Mouse (Mus musculus) stomach, embryonic 15.5 days (tissue): ENCODE measurements at regions not wholly inside any gene's neighbourhood (a gene's known extent, or its start where the extent isn't known, plus 50 kb on each side); places are given as distances from the start of the nearest gene placed in this dataset.

Experiments
- ATAC-seq: fragments of 200-750 bp; cut with Nextera tagmentation; 2 replicates; pipeline ENCODE4 v1.8.0; 2017; ENCODE audit warnings: low read depth, moderate number of reproducible peaks, moderate TSS enrichment; ENCODE audit not compliant: insufficient read depth, low FRiP score
- H3K27ac ChIP-seq: fragments of 300-500 bp; sonication (generic); 2 replicates; pipeline ENCODE4 v1.5.1; 2015; ENCODE audit warnings: mild to moderate bottlenecking, inconsistent platforms
- H3K27me3 ChIP-seq: fragments of 300-500 bp; sonication (generic); replicated peaks from 2 replicates; pipeline ENCODE4 v1.6.1; 2015; ENCODE audit warnings: inconsistent platforms
- H3K36me3 ChIP-seq: fragments of 300-500 bp; sonication (generic); 2 replicates; pipeline ENCODE4 v1.6.1; 2015; ENCODE audit warnings: inconsistent platforms
- H3K4me1 ChIP-seq: fragments of 300-500 bp; sonication (generic); 2 replicates; pipeline ENCODE4 v1.6.1; 2015; ENCODE audit warnings: inconsistent platforms
- H3K4me2 ChIP-seq: fragments of 300-500 bp; sonication (generic); 2 replicates; pipeline ENCODE4 v1.6.1; 2015; ENCODE audit warnings: mild to moderate bottlenecking, inconsistent platforms
- H3K4me3 ChIP-seq: fragments of 300-500 bp; sonication (generic); replicated peaks from 2 replicates; pipeline ENCODE4 v1.5.1; 2015; ENCODE audit warnings: inconsistent platforms
- H3K9ac ChIP-seq: fragments of 300-500 bp; sonication (generic); 2 replicates; pipeline ENCODE4 v1.6.1; 2015; ENCODE audit warnings: inconsistent platforms
- H3K9me3 ChIP-seq: fragments of 300-500 bp; sonication (generic); 2 replicates; pipeline ENCODE4 v1.6.1; 2016; ENCODE audit warnings: inconsistent platforms
- WGBS: fragments of 180-500 bp; shearing (Covaris S2); methylation state at CpG from one replicate; pipeline ENCODE4 v1.1.7; 2015; 5-methylcytosine and 5-hydroxymethylcytosine counted together

- Histone ChIP-seq H3K36me3 (no peaks in the 10 kb centered on the region), H3K4me1 (peaks cover 26% of the 10 kb centered on the region), H3K9ac (no peak overlapping the region), H3K9me3 (no peaks in the 10 kb centered on the region), H3K27me3 (no peaks in the 10 kb centered on the region), H3K27ac (peak overlapping the region; percentile 57), H3K4me3 (no peak overlapping the region), H3K4me2 (no peak overlapping the region)
- ATAC-seq: no peak
- WGBS: 52% methylated on average over 25 of the region's 25 CpGs
Observed at GRCm38 (mm10) chr9:102782926-102783850, 51.5 kb upstream of the Ryk start.

GRCm38 (mm10) chr9:102784329-102785026 lies 50.2 kb upstream of the Ryk start:
- Histone ChIP-seq H3K36me3 (no peaks in the 10 kb centered on the region), H3K27me3 (no peaks in the 10 kb centered on the region), H3K4me3 (no peak overlapping the region), H3K9me3 (no peaks in the 10 kb centered on the region), H3K27ac (no peak overlapping the region), H3K4me1 (peaks cover 14% of the 10 kb centered on the region), H3K9ac (no peak overlapping the region), H3K4me2 (no peak overlapping the region)
- WGBS: 10% methylated on average over 10 of the region's 10 CpGs
- 0 out of 2 replicates have a peak, but pooled peaks have one; percentile 30 for ATAC-seq
